Mouse (Mus musculus): Measurements from ENCODE around the gene Kdr.
"Not testable (repeated sequence)": the region's sequence is repeated elsewhere in the genome, so short reads cannot be mapped to it uniquely, and the experiment has no call there.

- not testable (repeated sequence) for TF ChIP-seq EP300 (optimal IDR thresholded peaks at IDR 0.05); CTCF (IDR thresholded peaks at IDR 0.05; ENCODE audit: low read depth)
These were observed 46.8 kb downstream of the Kdr start for GRCm38 (mm10) chr5:75931458-75931857.
